Mouse (Mus musculus): ENCODE measurements around the gene Vps54. TPM values are rescaled to one million over a fixed set of nuclear protein-coding genes. Genes with fewer than 3 reads are reported as not detected.
"Not testable (repeated sequence)": the region's sequence is repeated elsewhere in the genome, so short reads cannot be mapped to it uniquely, and the experiment has no call there.

Vps54 gene
- 6.3 TPM for polyA plus RNA-seq (2012; fragmentation: generic; extraction: Trizol)
- long read RNA-seq, experiment 1, partial matches to known transcripts = 0 of 2 reads
- long read RNA-seq, experiment 1, other reads (novel, unspliced or antisense) = 1 of 2 reads
- long read RNA-seq, experiment 2, full-length matches to known transcripts = 6 of 12 reads
- long read RNA-seq, experiment 2, partial matches to known transcripts = 5 of 12 reads
- long read RNA-seq, experiment 2, other reads (novel, unspliced or antisense) = 1 of 12 reads

DNA sequence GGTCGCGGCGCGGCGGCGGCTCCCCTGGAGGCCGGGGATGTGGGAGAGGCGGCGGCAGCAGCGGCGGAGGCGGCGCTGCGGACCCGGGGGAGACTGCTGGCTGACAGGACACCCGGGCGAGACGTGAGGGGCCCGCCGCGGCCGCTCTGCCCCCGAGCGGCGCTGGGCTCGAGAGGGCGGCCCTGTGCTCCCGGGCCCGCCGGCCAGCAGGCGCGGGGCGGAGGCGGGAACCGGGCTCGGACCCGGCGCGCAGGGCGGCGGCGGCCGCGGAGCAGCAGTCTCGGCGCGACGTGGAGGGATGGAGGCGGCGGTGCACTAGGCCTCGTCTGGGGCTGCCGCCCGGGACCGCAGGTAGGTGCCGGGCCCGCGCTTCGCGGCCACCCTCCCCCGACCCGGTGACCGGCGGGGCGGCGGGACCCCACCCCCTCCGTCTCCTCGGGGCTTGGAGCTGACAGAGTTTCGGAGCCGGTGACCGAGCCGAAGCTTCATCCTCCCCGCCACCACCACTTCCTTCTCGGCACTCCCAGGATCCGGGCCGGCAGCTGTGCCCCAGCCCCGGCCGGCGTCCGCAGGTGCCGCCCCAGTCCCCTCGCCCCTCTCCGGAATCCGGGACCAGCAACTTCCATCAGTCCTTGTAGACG is at the start of gene Vps54:
Vps54 (plus strand) TSS at position 261 of the 641 bp plus-strand sequence.
- Histone ChIP-seq H3K79me2 (ENCODE audit: control insufficient read depth, insufficient read depth) (peaks cover 54% of the 10 kb centered on the region), H3K79me3 (ENCODE audit: low read depth) (peaks cover 45% of the 10 kb centered on the region), H3K27me3 (ENCODE audit: control insufficient read depth, insufficient read depth, insufficient read length) (no peaks in the 10 kb centered on the region), H3ac (ENCODE audit: control insufficient read depth, insufficient read length, low read depth) (peak within 1 kb of the TSS; percentile 96), H3K36me3 (ENCODE audit: control insufficient read depth, insufficient read depth) (no peaks in the 10 kb centered on the region), H3K4me3 (ENCODE audit: insufficient read depth, poor library complexity, severe bottlenecking) (peak within 1 kb of the TSS; percentile 57)
- no peak for TF ChIP-seq FOSL1 (IDR thresholded peaks at IDR 0.05; ENCODE audit: insufficient read depth, low read length, poor library complexity, severe bottlenecking)
- no peak for TF ChIP-seq CEBPB (IDR thresholded peaks at IDR 0.05; ENCODE audit: low read depth)
- TF ChIP-seq USF1 (IDR thresholded peaks at IDR 0.05; ENCODE audit: low read depth) = no peak
- TF ChIP-seq MAX (IDR thresholded peaks at IDR 0.05) = no peak
- TF ChIP-seq CTCF (IDR thresholded peaks at IDR 0.05; ENCODE audit: control insufficient read depth, insufficient read depth, insufficient read length) = no peak
- TF ChIP-seq MYOG (IDR thresholded peaks at IDR 0.05; ENCODE audit: control insufficient read depth, extremely low read depth, insufficient read length) = no peak
- no peak for TF ChIP-seq MYOD1 (IDR thresholded peaks at IDR 0.05; ENCODE audit: control insufficient read depth, insufficient read length, low read depth)

DNA sequence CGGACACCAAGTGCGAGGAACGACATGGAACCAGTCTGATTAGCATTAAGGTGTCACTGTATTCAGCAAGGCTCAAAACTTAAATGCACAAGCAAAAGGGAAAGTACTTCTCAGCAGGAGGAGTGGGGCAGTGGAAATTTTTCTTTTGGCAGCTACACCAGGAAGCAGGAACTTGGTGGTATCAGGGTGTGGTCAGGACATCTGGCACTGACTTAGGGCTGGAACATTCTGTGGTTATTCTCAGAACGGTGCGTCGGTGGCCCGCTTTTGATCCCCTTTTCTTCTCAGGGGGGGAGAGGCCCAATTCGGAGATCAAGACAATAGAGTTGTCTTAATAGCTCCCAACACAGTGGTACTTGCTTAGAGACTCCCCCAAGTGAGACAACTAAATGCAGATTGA is 47.3 kb upstream of the Vps54 start:
- not testable (repeated sequence) for H3ac ChIP-seq (ENCODE audit: control insufficient read depth, insufficient read length, low read depth); H3K4me3 ChIP-seq (ENCODE audit: insufficient read depth, poor library complexity, severe bottlenecking); H3K79me3 ChIP-seq (ENCODE audit: low read depth); H3K27me3 ChIP-seq (ENCODE audit: control insufficient read depth, insufficient read depth, insufficient read length); H3K79me2 ChIP-seq (ENCODE audit: control insufficient read depth, insufficient read depth); H3K36me3 ChIP-seq (ENCODE audit: control insufficient read depth, insufficient read depth)

GRCm38 (mm10) chr11:21194851-21195250 is 44.2 kb upstream of the Vps54 start:
- no peak for TF ChIP-seq MAX (IDR thresholded peaks at IDR 0.05)
- no peak for TF ChIP-seq CTCF (IDR thresholded peaks at IDR 0.05; ENCODE audit: control insufficient read depth, insufficient read depth, insufficient read length)
- TF ChIP-seq MYOG (IDR thresholded peaks at IDR 0.05; ENCODE audit: control insufficient read depth, extremely low read depth, insufficient read length) = no peak
- no peak for TF ChIP-seq USF1 (IDR thresholded peaks at IDR 0.05; ENCODE audit: low read depth)
- TF ChIP-seq CEBPB (IDR thresholded peaks at IDR 0.05; ENCODE audit: low read depth) = no peak
- TF ChIP-seq MYOD1 (IDR thresholded peaks at IDR 0.05; ENCODE audit: control insufficient read depth, insufficient read length, low read depth) = no peak
- TF ChIP-seq FOSL1 (IDR thresholded peaks at IDR 0.05; ENCODE audit: insufficient read depth, low read length, poor library complexity, severe bottlenecking) = no peak
- Histone ChIP-seq H3K36me3 (ENCODE audit: control insufficient read depth, insufficient read depth) (no peaks in the 10 kb centered on the region), H3K79me3 (ENCODE audit: low read depth) (no peaks in the 10 kb centered on the region)

DNA sequence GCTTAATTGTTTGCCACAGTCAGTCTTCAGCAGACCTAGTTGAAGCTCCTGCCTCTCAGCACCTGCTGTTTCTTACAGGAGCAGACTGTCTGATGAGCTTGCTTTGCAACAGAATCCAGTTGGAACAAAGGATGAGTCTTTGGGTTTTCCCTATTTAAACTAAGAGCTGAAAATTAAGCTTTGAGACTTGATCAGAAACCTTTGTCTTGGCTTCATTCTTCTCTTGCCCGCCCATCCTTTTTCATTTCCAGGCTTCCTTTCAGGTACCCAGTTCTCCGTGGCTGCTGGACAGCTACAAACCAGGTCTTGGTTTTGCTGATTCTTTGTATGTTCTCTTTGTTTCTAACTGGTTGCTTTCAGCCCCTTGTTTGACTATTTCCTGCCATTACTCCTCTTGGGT is 30.0 kb upstream of the Vps54 start:
- TF ChIP-seq USF1 (IDR thresholded peaks at IDR 0.05; ENCODE audit: low read depth) (no peak), MYOG (IDR thresholded peaks at IDR 0.05; ENCODE audit: control insufficient read depth, extremely low read depth, insufficient read length) (no peak), MYOD1 (IDR thresholded peaks at IDR 0.05; ENCODE audit: control insufficient read depth, insufficient read length, low read depth) (no peak), FOSL1 (IDR thresholded peaks at IDR 0.05; ENCODE audit: insufficient read depth, low read length, poor library complexity, severe bottlenecking) (no peak), CEBPB (IDR thresholded peaks at IDR 0.05; ENCODE audit: low read depth) (no peak), MAX (IDR thresholded peaks at IDR 0.05) (no peak), CTCF (IDR thresholded peaks at IDR 0.05; ENCODE audit: control insufficient read depth, insufficient read depth, insufficient read length) (no peak)
- H3K79me2 ChIP-seq (ENCODE audit: control insufficient read depth, insufficient read depth) = no peaks in the 10 kb centered on the region
- no peak overlapping the region for H3K4me3 ChIP-seq (ENCODE audit: insufficient read depth, poor library complexity, severe bottlenecking)
- no peaks in the 10 kb centered on the region for H3K36me3 ChIP-seq (ENCODE audit: control insufficient read depth, insufficient read depth)
- H3K79me3 ChIP-seq (ENCODE audit: low read depth) = no peaks in the 10 kb centered on the region
- no peaks in the 10 kb centered on the region for H3K27me3 ChIP-seq (ENCODE audit: control insufficient read depth, insufficient read depth, insufficient read length)
- H3ac ChIP-seq (ENCODE audit: control insufficient read depth, insufficient read length, low read depth) = no peak overlapping the region

More at GRCm38 (mm10) chr11:21194851-21195250, 44.2 kb upstream of the Vps54 start:
- Histone ChIP-seq H3K79me2 (ENCODE audit: control insufficient read depth, insufficient read depth) (no peaks in the 10 kb centered on the region), H3K27me3 (ENCODE audit: control insufficient read depth, insufficient read depth, insufficient read length) (no peaks in the 10 kb centered on the region), H3K4me3 (ENCODE audit: insufficient read depth, poor library complexity, severe bottlenecking) (no peak overlapping the region), H3ac (ENCODE audit: control insufficient read depth, insufficient read length, low read depth) (no peak overlapping the region)

DNA sequence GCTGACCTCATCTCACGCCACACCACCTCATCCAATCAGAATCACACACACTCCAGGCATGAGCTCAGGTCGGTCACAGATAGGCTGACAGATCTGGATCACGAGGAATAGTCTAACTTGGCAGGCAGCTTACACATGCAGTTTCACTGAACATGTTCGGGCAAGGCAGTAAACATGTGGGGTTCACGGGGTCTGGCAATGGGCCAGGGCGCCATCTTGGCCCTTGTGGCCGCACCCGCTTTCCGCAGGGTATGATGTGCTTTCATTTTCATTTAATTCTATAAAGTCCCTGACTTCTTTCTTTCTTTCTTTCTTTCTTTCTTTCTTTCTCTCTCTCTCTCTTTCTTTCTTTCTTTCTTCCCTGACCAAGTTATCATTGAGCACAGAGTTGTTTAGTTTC is 29.4 kb upstream of the Vps54 start:
- H3K36me3 ChIP-seq (ENCODE audit: control insufficient read depth, insufficient read depth) = not testable (repeated sequence)

DNA sequence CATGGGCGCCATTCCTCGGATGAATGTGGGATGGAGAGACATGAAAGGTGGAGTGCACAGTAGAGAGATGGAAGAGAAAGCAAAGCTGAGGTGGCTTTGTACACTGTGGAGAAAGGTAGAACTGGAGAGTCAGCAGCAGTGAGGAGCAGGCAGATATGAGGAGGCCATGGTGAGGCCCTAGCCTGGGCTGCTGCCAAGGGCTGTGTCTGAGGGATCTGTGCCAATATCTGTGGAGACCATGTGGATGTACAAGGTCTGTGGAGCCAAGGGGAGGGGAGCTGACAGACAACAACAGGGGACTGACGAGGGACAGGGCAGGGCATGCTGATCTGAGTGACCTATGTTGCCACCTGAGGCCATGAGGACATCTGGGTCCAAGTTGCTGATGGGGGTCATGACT is 21.7 kb upstream of the Vps54 start:
- Histone ChIP-seq H3K27me3 (ENCODE audit: control insufficient read depth, insufficient read depth, insufficient read length) (no peaks in the 10 kb centered on the region), H3K4me3 (ENCODE audit: insufficient read depth, poor library complexity, severe bottlenecking) (no peak overlapping the region), H3K79me2 (ENCODE audit: control insufficient read depth, insufficient read depth) (no peaks in the 10 kb centered on the region), H3K79me3 (ENCODE audit: low read depth) (no peaks in the 10 kb centered on the region), H3ac (ENCODE audit: control insufficient read depth, insufficient read length, low read depth) (no peak overlapping the region), H3K36me3 (ENCODE audit: control insufficient read depth, insufficient read depth) (no peaks in the 10 kb centered on the region)
- TF ChIP-seq MYOD1 (IDR thresholded peaks at IDR 0.05; ENCODE audit: control insufficient read depth, insufficient read length, low read depth) (no peak), FOSL1 (IDR thresholded peaks at IDR 0.05; ENCODE audit: insufficient read depth, low read length, poor library complexity, severe bottlenecking) (no peak), CTCF (IDR thresholded peaks at IDR 0.05; ENCODE audit: control insufficient read depth, insufficient read depth, insufficient read length) (no peak), CEBPB (IDR thresholded peaks at IDR 0.05; ENCODE audit: low read depth) (no peak)

More for the DNA sequence above, 29.4 kb upstream of the Vps54 start:
- H3K79me3 ChIP-seq (ENCODE audit: low read depth); H3K4me3 ChIP-seq (ENCODE audit: insufficient read depth, poor library complexity, severe bottlenecking); H3K27me3 ChIP-seq (ENCODE audit: control insufficient read depth, insufficient read depth, insufficient read length); H3ac ChIP-seq (ENCODE audit: control insufficient read depth, insufficient read length, low read depth); H3K79me2 ChIP-seq (ENCODE audit: control insufficient read depth, insufficient read depth): not testable (repeated sequence)

Measured in C2C12 (cell line).